Mouse (Mus musculus): ENCODE measurements at regions not wholly inside any gene's neighbourhood (a gene's known extent, or its start where the extent isn't known, plus 50 kb on each side); places are given as distances from the start of the nearest gene placed in this dataset.
A peak's percentile ranks its signal among the peaks of the same experiment; 100 is the strongest.
"Not testable (repeated sequence)": the region's sequence is repeated elsewhere in the genome, so short reads cannot be mapped to it uniquely, and the experiment has no call there.

GRCm38 (mm10) chr8:100206557-100207349, 790.5 kb upstream of the Cdh8 start:
- peak in 1 of 2 experiments; percentile 63 for DNase-seq (ENCODE audit: low spot score in 2 of 2)

- no peak for DNase-seq (ENCODE audit: low spot score in 2 of 2)
Observed at GRCm38 (mm10) chr8:100193228-100193627, 777.0 kb upstream of the Cdh8 start.

- DNase-seq (ENCODE audit: low spot score in 2 of 2): no peak
Observed at GRCm38 (mm10) chr8:100190698-100191097, 774.4 kb upstream of the Cdh8 start.

DNA sequence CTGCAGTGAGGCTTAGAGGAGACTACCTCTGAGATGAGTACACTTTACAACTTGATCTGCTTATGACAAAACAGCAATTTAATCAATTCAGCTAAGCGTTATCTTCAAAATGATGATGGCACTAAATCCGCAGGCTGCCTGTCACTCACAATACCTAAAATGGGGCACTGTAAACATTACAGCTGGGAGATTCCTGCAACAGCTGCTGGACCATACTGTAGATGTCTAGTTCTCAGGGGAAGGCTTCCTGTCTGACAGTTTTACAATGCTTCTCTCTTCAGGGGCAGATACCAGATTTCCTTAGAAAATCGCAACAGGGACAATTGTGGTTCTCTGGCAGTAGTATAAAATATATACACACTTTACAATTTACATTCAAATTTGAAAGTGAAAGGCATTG, 771.7 kb upstream of the Cdh8 start:
- DNase-seq (ENCODE audit: low spot score in 2 of 2): no peak

DNA sequence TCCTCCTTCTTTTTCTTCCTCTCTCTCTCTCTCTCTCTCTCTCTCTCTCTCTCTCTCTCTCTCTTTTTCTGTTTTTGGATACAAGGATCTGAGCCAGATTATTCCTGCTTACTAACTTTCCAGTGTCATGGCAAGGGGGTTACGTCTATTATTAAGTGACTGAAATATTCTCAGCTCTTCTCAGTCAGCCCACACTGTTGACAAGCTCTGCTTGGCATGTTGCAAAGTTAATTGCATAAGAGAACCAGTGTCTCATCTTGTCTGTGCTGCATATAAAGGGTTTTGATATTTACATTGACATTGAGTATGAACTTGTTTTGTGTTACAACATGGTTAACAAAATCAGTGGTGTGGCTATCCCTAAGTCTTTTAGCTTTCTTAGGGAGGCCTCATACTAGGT, 760.2 kb upstream of the Cdh8 start:
- no peak for DNase-seq (ENCODE audit: low spot score in 2 of 2)

GRCm38 (mm10) chr8:100145411-100145810, 729.1 kb upstream of the Cdh8 start:
- DNase-seq (ENCODE audit: low spot score in 2 of 2): no peak

- DNase-seq (ENCODE audit: low spot score in 2 of 2): no peak
Observed at GRCm38 (mm10) chr8:100144124-100144680, 727.9 kb upstream of the Cdh8 start.

DNA sequence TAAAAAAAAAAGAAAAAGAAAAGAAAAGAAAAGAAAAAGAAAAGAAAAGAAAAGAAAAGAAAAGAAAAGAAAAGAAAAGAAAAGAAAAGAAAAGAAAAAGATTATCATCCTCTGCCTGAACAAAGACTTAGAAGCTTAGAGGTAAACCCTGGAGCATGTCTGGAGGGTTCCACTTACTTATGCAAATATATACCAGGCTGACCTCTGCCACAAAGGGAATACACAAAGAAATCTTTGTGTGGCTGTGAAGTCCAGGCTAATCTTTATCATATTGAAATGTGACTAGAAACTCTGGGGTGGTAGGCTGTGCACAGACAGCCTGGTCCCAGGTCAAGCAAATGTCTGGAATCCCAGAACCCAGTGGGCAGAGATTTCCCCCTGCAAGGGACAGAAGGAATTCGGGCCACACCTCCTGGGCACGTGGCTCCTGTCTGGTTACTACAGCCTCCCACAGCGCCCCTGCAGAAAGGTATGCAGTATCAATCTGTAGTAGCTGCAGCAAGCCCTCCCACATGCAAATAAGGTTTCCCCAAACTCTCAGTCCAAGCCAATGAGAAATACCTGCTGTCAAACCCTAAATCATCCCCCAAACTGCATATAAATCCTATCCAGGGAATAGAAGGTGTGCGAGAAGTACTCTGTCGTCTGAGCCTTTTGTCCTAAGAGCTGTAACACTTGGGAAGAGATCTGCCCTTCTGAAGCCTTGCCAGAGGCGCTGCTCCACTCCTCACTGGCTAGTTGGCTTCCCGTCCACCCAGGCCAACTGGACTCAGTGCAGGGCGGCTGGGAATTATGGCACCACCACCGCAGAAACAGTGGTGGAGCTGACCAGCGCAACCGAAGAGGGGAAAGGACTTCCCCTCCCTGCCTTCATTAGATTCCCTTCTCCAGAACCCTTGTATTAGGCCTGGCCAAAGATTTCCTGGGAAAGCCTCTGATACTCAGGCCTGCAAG, 688.4 kb upstream of the Cdh8 start:
- DNase-seq (ENCODE audit: low spot score in 2 of 2): no peak

DNA sequence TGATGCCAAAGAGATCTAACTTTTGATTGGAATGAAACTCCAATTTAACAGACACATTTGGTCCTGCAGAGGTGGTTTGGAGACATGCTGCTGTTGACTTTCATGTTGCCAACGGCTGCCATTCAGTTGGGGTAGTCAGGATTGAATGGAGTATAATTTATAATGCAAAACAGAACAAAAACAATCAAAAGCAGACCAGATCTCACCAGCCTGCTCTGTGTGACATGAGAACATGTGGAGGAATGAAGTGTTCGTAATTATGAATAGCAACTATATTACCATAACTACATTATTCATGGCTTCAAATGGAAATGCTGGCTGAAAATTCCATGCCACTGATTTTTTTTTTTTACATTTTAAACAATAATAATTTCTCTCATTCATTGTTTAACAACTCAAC, 685.7 kb upstream of the Cdh8 start:
- no peak for DNase-seq (ENCODE audit: low spot score in 2 of 2)

DNA sequence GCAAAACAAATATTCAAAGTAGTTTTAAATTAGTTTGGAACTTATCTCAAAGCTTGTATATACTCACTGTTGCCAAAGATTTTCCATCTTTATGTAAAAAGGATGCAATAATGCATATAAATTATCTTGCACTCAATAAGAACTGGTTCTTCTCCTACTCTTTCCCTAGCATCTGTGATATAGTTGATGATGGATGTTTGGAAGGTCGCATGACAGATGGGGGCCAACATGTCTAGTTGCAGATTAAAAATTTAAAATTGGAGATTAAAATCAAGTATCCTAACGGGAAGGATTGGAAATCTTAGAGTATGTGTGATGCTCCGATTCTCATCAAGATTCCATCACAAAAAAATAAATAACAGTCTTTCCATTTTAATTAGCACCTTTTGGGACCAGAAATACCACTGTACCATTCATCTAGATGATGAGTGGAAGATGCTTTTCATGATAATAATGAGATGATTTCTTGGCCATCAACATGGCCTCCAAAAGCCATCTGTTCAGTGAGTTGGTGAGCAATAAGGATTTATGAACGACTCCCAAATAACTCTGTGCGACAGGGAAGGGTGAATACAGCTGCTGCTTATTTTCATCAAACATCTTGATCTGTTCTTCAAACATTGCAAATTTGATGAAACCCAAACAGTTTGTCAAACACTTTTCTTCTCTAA, 655.9 kb upstream of the Cdh8 start:
- DNase-seq (ENCODE audit: low spot score in 2 of 2): no peak

GRCm38 (mm10) chr8:100069761-100070160, 653.5 kb upstream of the Cdh8 start:
- no peak for DNase-seq (ENCODE audit: low spot score in 2 of 2)

DNA sequence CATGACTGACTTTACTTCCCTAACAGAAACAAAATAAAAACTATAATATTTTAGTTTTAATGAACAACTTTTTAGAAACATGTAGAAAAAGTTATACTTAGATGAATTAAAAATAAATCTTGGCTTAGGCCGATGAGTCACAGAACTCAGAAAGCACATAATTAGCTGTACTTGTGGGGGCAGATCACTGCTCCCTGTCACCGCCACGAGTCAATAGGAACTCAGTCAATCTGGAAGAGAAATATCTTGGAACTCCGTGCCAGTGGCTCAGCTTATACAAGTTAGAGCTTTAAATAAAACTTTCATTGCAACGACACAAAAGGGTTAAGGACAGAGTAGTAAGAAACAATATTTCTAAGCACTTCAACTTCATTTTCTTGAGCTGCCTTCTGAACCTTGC, 622.7 kb upstream of the Cdh8 start:
- DNase-seq (ENCODE audit: low spot score in 2 of 2): no peak

DNA sequence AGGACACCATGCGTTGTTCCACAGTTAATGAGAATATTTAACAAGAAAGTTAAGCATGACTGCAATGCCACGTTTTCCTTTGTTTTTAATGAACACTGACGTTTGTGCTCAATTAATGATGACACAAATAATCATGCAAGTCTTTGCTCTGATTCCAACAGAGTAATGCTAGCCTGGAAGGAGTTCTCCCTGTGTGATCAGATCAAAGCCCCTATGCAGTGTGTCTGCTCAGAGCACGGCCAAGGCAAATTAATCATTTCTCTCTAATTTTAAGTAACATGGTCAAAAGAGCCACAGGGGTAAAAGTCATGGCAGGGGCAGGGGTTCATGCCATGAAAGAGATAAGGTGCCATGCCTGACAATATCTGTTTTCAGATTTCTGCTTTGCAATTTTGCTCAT, 618.2 kb upstream of the Cdh8 start:
- no peak for DNase-seq (ENCODE audit: low spot score in 2 of 2)

DNA sequence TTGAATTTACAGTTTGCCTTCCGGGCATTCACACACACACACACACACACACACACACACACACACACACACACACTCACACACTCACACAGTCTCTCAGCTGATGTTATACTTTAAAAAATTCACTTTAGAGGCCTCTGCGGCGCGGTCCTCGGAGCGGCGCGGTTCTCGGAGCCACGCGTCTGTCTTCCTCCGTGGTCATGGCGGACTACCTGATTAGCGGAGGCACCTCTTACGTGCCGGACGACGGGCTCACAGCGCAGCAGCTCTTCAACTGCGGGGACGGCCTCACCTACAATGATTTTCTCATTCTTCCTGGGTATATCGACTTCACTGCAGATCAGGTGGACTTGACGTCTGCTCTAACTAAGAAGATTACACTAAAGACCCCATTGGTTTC, 614.1 kb upstream of the Cdh8 start:
- not testable (repeated sequence) for DNase-seq (ENCODE audit: low spot score in 2 of 2)

DNA sequence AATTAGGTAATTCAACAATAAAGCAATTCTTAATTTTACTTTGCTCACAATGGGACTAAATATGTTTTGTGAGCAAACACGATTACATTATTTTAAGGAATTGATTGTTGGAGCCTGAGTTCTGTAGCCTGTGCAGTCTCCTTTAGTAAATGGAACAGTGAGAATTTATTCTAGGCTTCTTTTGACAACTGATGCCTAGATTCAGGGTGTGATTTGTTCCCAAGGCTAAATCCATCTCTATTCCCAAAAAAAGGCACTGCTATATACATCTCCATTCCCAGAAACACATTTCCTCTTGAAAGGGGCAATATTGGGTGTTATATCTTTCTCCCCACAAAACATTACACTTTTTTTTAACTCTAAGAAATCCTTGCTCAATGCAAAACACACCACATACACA, 599.4 kb upstream of the Cdh8 start:
- DNase-seq (ENCODE audit: low spot score in 2 of 2): no peak

GRCm38 (mm10) chr8:99999554-99999953, 583.3 kb upstream of the Cdh8 start:
- DNase-seq (ENCODE audit: low spot score in 2 of 2): no peak

DNA sequence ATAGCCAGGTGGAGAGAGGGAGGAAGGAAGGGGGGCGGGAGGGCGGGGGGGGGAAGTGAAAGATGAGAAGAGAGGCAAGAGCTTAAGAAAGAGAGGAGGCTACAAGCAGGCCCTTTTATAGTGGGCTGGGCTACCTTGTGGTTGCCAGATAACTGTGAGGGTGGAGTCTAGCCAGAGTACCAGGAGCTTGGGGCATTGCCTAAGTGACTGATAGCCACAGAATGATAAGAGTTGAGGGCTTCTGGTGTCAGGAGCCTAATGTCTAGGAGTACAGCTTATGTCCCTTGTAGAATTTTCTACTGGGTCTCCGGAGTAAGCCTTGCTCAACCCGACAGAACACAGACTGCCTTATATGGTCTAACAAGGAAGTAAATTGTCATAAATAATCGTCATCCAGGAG, 567.4 kb upstream of the Cdh8 start:
- DNase-seq (ENCODE audit: low spot score in 2 of 2): no peak

DNA sequence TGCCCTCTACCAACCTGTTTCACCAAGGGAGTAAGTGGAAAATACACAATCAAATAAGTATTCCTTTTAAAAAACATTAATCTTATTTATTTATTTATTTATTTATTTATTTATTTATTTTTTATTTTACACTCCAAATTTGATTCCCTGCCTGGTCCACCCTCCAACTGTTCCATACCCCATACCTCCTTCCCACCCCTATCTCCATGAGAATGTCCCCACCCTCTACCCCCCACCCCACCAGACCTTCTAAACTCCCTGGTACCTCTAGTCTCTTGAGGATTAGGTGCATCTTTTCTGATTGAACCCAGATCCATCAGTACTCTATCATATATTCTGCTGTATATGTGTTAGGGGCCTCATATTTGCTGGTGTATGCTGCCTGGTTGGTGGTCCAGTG, 538.4 kb upstream of the Cdh8 start:
- DNase-seq (ENCODE audit: low spot score in 2 of 2): no peak

GRCm38 (mm10) chr8:99953876-99954275, 537.6 kb upstream of the Cdh8 start:
- DNase-seq (ENCODE audit: low spot score in 2 of 2): no peak

DNA sequence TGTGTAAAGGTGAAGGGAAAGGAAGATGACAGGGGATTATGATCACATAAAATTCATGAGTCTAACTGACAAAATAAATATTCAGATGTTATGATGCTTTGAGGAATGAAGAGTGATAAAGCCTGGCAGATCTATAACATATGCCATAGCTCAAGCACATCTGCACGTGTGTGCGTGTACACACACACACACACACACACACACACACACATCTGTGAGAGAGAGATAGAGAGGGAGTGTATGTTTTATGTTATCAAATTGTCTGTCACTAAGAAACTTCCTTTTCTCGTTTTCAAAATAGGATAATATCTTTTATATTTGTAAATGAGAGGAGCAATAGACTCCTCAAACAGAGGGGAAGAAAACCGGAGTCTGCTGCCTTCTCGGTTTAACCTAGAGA, 516.9 kb upstream of the Cdh8 start:
- no peak for DNase-seq (ENCODE audit: low spot score in 2 of 2)
